Mouse (Mus musculus): ENCODE results near the gene Lcp1. TPM values are rescaled to one million over a fixed set of nuclear protein-coding genes. Genes with fewer than 3 reads are reported as not detected.
A peak's percentile ranks its signal among the peaks of the same experiment; 100 is the strongest.
"Not testable (repeated sequence)": the region's sequence is repeated elsewhere in the genome, so short reads cannot be mapped to it uniquely, and the experiment has no call there.

Gene Lcp1
- 1 to 10 TPM; 1.7 to 2.3 TPM for total RNA-seq (2021)
- long read RNA-seq, experiment 1, partial matches to known transcripts, result 3 of 3 reads
- long read RNA-seq, experiment 1, other reads (novel, unspliced or antisense), result 0 of 3 reads
- long read RNA-seq, experiment 2, partial matches to known transcripts, result 5 of 5 reads
- long read RNA-seq, experiment 2, other reads (novel, unspliced or antisense), result 0 of 5 reads

DNA sequence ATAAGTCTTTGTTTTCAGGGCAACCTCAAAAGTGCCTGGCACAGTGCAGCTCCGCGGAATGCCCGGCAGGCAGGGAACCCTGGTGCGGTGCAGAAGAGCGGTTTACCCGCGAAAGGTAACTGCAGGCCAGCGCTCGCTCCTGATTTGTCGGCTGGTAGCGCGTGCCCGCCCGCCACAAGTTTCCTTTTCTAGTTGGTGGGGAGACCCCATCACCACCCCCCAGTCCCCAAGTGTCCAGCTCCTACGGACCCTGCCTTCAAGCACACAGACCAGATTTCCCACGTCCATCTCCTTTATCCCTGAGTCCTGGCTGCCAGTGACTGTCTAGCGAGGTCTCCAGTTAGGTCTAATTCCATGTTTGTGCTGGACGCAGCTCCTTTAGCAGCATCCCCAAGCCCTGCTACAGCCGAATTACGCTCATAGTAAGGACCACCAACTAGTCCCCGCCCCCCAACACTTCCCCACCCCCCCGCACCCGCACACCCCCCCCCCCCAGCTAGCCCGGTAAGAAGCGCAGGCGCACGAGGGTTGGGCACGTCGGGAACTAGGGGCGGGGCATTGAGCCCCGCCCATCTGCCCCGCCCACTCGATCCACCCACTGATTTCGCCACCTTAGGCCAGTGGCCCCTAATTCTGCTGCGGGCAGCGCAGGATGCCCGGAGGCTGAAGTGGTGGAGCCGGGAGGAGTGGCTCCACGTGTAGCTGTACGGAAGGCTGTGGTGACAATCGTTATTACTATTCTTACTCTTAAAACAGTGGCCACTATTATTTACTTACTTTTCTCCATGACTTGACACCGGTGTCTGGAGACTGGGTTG lies at the start of gene Lcp1, which contains the start of gene Lrrc63:
Gene Lcp1, plus strand, starts transcription at position 601 of the 818 bp plus-strand sequence.
Gene Lrrc63, minus strand, starts transcription at position 381 of the 818 bp plus-strand sequence.
- DNase-seq, result peak; percentile 75
- intact Hi-C loops (cut with DNase I), result no loop called here
- no peak for TF ChIP-seq CTCF (IDR thresholded peaks at IDR 0.05)
- Histone ChIP-seq H3K4me3 (peak within 1 kb of the TSS; percentile 79), H3K27ac (peak within 1 kb of the TSS; percentile 43; the same call in 1 of the 2 replicates)

DNA sequence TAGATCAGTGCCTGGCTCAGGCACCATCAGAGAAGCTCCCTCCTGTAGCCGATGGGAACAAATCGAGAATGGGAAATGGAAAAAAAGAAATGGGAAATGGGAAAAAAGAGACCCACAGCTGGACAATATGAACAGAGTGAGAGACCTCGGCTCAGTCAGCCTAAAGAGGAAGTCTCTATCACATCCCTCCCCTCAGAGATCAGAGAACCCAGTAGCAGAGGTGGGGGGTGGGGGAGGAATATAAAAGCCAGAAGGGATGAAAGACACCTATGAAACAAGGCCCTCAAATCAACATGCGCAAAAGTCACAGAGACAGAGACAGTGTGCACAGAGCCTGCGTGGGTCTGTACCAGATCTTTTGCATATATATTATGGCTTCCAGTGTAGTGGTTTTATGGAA lies 27.9 kb upstream of the Lcp1 start:
- intact Hi-C loops (cut with DNase I), result no loop called here
- H3K27ac ChIP-seq, result no peak overlapping the region
- DNase-seq, result no peak
- TF ChIP-seq CTCF (IDR thresholded peaks at IDR 0.05), result no peak
- H3K4me3 ChIP-seq, result no peak overlapping the region

DNA sequence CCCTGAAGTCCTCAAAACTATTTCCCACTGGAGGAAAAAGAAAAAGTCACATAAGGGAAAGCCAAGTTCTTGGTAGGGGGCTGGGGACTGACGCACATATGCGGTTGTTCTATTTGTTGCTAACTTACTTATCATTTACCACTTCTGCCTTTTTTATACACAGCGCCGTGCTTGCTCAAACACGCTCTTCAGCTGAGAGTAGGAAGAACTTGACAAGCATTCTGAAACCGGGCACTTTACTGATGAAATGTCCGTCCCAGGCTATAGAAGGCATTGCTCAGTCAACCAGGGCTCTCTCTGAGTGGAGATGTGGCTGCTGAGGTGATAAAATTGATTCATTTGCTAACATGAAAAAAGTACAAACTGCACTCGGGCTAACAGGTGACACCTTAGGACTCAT lies 9.2 kb upstream of the Lcp1 start:
- H3K27ac ChIP-seq, result no peak overlapping the region
- DNase-seq, result no peak
- H3K4me3 ChIP-seq, result no peak overlapping the region
- no peak for TF ChIP-seq CTCF (IDR thresholded peaks at IDR 0.05)
- intact Hi-C loops (cut with DNase I), result no loop called here

GRCm38 (mm10) chr14:75131324-75131935 lies 529 bp downstream of the Lcp1 start:
- no peak overlapping the region; the same call in 1 of the 2 replicates for H3K27ac ChIP-seq
- intact Hi-C loops (cut with DNase I), result no loop called here
- no peak for TF ChIP-seq CTCF (IDR thresholded peaks at IDR 0.05)
- peak overlapping the region; percentile 79 for H3K4me3 ChIP-seq
- no peak for DNase-seq

GRCm38 (mm10) chr14:75136119-75136966 lies 5.4 kb downstream of the Lcp1 start:
- intact Hi-C loops (cut with DNase I), result no loop called here
- peak overlapping the region; percentile 24 for H3K27ac ChIP-seq
- no peak for DNase-seq
- peak overlapping the region; percentile 65 for H3K4me3 ChIP-seq
- no peak for TF ChIP-seq CTCF (IDR thresholded peaks at IDR 0.05)

GRCm38 (mm10) chr14:75138503-75138902 lies 7.6 kb downstream of the Lcp1 start:
- intact Hi-C loops (cut with DNase I), result no loop called here
- no peak for TF ChIP-seq CTCF (IDR thresholded peaks at IDR 0.05)
- no peak overlapping the region for H3K27ac ChIP-seq
- no peak for DNase-seq
- no peak overlapping the region for H3K4me3 ChIP-seq

GRCm38 (mm10) chr14:75139225-75139624 lies 8.3 kb downstream of the Lcp1 start:
- no peak for TF ChIP-seq CTCF (IDR thresholded peaks at IDR 0.05)
- Histone ChIP-seq H3K4me3 (no peak overlapping the region), H3K27ac (no peak overlapping the region)
- no peak for DNase-seq
- intact Hi-C loops (cut with DNase I), result no loop called here

DNA sequence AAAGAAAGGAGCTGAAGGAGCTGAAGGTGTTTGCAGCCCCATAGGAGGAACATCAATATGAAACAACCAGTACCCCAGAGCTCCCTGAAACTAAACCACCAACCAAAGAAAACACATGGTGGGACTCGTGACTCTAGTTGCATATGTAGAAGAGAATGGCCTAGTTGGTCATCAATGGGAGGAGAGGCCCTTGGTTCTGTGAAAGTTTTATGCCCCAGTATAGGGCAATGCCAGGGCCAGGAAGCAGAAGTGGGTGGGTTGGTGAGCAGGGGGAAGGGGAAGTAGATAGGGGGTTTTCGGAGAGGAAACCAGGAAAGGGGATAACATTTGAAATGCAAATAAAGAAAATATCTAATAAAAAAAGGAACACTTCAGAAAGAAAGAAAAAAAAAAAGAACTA lies 16.8 kb downstream of the Lcp1 start:
- DNase-seq; intact Hi-C loops (cut with DNase I); H3K27ac ChIP-seq; H3K4me3 ChIP-seq: not testable (repeated sequence)

- Histone ChIP-seq H3K4me3 (no peak overlapping the region), H3K27ac (no peak overlapping the region)
- intact Hi-C loops (cut with DNase I), result no loop called here
- no peak for DNase-seq
- no peak for TF ChIP-seq CTCF (IDR thresholded peaks at IDR 0.05)
Observed at GRCm38 (mm10) chr14:75148229-75148628, 17.3 kb downstream of the Lcp1 start.

- no peak for DNase-seq
- no peak for TF ChIP-seq CTCF (IDR thresholded peaks at IDR 0.05)
- Histone ChIP-seq H3K27ac (no peak overlapping the region), H3K4me3 (no peak overlapping the region)
- intact Hi-C loops (cut with DNase I), result no loop called here
Observed at GRCm38 (mm10) chr14:75150653-75151052, 19.8 kb downstream of the Lcp1 start.

GRCm38 (mm10) chr14:75151146-75151545 lies 20.2 kb downstream of the Lcp1 start:
- H3K4me3 ChIP-seq, result no peak overlapping the region
- no peak for TF ChIP-seq CTCF (IDR thresholded peaks at IDR 0.05)
- no peak overlapping the region for H3K27ac ChIP-seq
- intact Hi-C loops (cut with DNase I), result no loop called here
- no peak for DNase-seq

DNA sequence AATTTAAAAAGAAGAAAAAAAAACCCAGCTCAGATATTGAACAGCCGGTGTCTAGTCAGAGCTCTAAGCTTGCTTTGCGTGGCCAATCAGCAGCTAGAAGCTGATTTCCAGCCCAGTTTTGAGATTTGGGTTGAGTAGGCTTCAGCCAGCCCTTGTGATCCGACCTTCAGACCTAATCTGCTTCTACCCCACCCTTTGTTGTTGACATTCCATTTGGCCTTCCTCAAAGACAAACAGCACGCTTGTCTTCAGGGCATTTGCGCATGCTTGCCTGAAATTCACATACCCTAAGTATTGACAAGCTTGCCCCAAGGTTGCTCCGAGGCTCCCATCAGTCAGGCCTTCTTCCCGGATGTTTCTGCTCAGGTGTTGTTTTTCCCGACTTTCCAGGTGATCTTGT lies 23.6 kb downstream of the Lcp1 start:
- intact Hi-C loops (cut with DNase I), result no loop called here
- DNase-seq, result no peak
- H3K27ac ChIP-seq, result no peak overlapping the region
- no peak overlapping the region for H3K4me3 ChIP-seq
- TF ChIP-seq CTCF (IDR thresholded peaks at IDR 0.05), result no peak

Data from gastrocnemius, adult 2 months (tissue).